12 mouse cellular contexts compared by ENCODE assay signal in the genomic region with DNA sequence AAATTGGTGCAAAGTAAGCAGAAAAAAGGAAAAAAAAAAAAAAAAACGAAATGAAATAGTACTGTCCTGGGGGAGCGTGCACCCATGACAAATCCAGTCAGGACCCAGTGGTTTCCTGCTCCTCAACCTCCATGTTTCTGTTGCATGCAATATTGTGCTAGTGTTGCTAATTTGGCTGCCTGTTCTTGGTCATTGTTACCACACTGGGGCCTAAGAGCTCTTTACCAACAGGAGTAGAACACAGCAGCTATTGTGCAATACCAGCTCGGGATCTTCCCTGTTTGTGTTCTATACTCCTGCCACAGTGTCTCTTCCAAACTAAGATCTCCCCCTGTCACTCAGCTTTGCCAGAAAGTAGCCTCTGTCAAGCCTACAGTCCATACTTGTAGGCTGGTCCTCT. TPM values are rescaled to one million over a fixed set of nuclear protein-coding genes. Genes with fewer than 3 reads are reported as not detected.
A peak's percentile ranks its signal among the peaks of the same experiment; 100 is the strongest.
DNase-seq lines count a peak whose midpoint lies in the region; ATAC-seq and TF ChIP-seq lines count a peak whose summit lies in the region.
"Had no signal": no experiment of that assay in that cellular context is flagged by ENCODE, and none has a peak within 500 bp of the region (broad histone marks: within the 10 kb centered on the region; RNA-seq: fewer than 3 reads in every experiment).

No protein-coding gene starts in this region.

- H3ac ChIP-seq in myocyte (ENCODE audit: control insufficient read depth, insufficient read length), result no peak overlapping the region

- peak overlapping the region; percentile 67 for H3K27ac ChIP-seq in heart, embryonic 13.5 days (replicated peaks)
- H3K27ac ChIP-seq in liver, embryonic 14.5 days, result no peak overlapping the region
- no peak overlapping the region for H3K27ac ChIP-seq in liver, embryonic 12.5 days
- H3K27ac ChIP-seq in intestine, postnatal 0 days (ENCODE audit: low read depth, low read length), result no peak overlapping the region
- H3K27ac ChIP-seq: hindbrain, embryonic 15.5 days; midbrain, embryonic 13.5 days had no signal

- no peaks in the 10 kb centered on the region for H3K79me2 ChIP-seq in myocyte (ENCODE audit: control insufficient read depth, insufficient read depth)

- no peak for TF ChIP-seq EP300 in liver, embryonic 14.5 days (IDR thresholded peaks at IDR 0.05; ENCODE audit: low read depth)

- H3K4me3 ChIP-seq in heart, embryonic 13.5 days, result no peak overlapping the region
- H3K4me3 ChIP-seq in liver, embryonic 14.5 days (ENCODE audit: insufficient read depth in 1 of 2, low read depth in 2 of 2, low read length in 2 of 2), result no peak overlapping the region
- H3K4me3 ChIP-seq in liver, embryonic 12.5 days, result no peak overlapping the region
- H3K4me3 ChIP-seq in intestine, postnatal 0 days (ENCODE audit: low read depth, low read length), result no peak overlapping the region
- H3K4me3 ChIP-seq in myocyte, result no peak overlapping the region
- H3K4me3 ChIP-seq: hindbrain, embryonic 15.5 days; midbrain, embryonic 13.5 days had no signal

- intact Hi-C loops in heart, postnatal 10 days (cut with DNase I), result no loop called here

- ATAC-seq in heart, embryonic 13.5 days (ENCODE audit: extremely low read depth, insufficient number of reproducible peaks, low FRiP score, low TSS enrichment), result no peak
- ATAC-seq in liver, embryonic 14.5 days (ENCODE audit: insufficient read depth), result 0 out of 2 replicates have a peak, but pooled peaks have one; percentile 33
- ATAC-seq in liver, embryonic 12.5 days, result no peak
- peak; percentile 28; the same call in 1 of the 2 replicates for ATAC-seq in intestine, postnatal 0 days
- ATAC-seq: midbrain, embryonic 13.5 days had no signal

- DNase-seq in heart, postnatal 10 days, result no peak
- DNase-seq in liver, embryonic 14.5 days (ENCODE audit: low read depth in 3 of 3, low spot score in 3 of 3), result no peak
- no peak for DNase-seq in embryo, embryonic 10 days (ENCODE audit: low spot score)
- DNase-seq in cerebellum, postnatal 14 days, result no peak
- DNase-seq: embryo, embryonic 11 days; gastrocnemius, postnatal 25 days had no signal

- H3K4me1 ChIP-seq in heart, embryonic 13.5 days, result 0 out of 2 replicates have a peak, but pooled peaks cover 3% of the 10 kb centered on the region
- H3K4me1 ChIP-seq in liver, embryonic 14.5 days (replicated peaks; ENCODE audit: control insufficient read depth in 2 of 2, insufficient read depth in 2 of 2, low read length in 1 of 2), result peaks cover 0 to 8% of the 10 kb centered on the region in 2 experiments; a peak in 2 of 4 replicates
- H3K4me1 ChIP-seq in liver, embryonic 12.5 days, result no peaks in the 10 kb centered on the region
- no peaks in the 10 kb centered on the region for H3K4me1 ChIP-seq in intestine, postnatal 0 days (replicated peaks; ENCODE audit: control insufficient read depth, insufficient read depth, low read length)

- H3K9ac ChIP-seq in heart, embryonic 13.5 days, result no peak overlapping the region
- no peak overlapping the region for H3K9ac ChIP-seq in liver, embryonic 14.5 days (replicated peaks)
- H3K9ac ChIP-seq in liver, embryonic 12.5 days, result no peak overlapping the region
- no peak overlapping the region for H3K9ac ChIP-seq in intestine, postnatal 0 days (ENCODE audit: low read depth, low read length)
- H3K9ac ChIP-seq: hindbrain, embryonic 15.5 days; midbrain, embryonic 13.5 days had no signal

- no peaks in the 10 kb centered on the region for H3K36me3 ChIP-seq in heart, embryonic 13.5 days
- H3K36me3 ChIP-seq in liver, embryonic 14.5 days (replicated peaks; ENCODE audit: control insufficient read depth, insufficient read depth, low read depth), result no peaks in the 10 kb centered on the region
- H3K36me3 ChIP-seq in liver, embryonic 12.5 days, result no peaks in the 10 kb centered on the region
- H3K36me3 ChIP-seq in intestine, postnatal 0 days (ENCODE audit: control insufficient read depth, insufficient read depth), result no peaks in the 10 kb centered on the region
- no peaks in the 10 kb centered on the region for H3K36me3 ChIP-seq in myocyte (ENCODE audit: control insufficient read depth, insufficient read depth)
- H3K36me3 ChIP-seq: hindbrain, embryonic 15.5 days; midbrain, embryonic 13.5 days had no signal

- TF ChIP-seq CTCF in liver, embryonic 14.5 days (IDR thresholded peaks at IDR 0.05; ENCODE audit: low read depth), result no peak
- 0 out of 2 replicates have a peak, but pooled peaks have one; percentile 6 for TF ChIP-seq CTCF in intestine, postnatal 0 days (IDR thresholded peaks at IDR 0.05; ENCODE audit: low read depth)

- H3K4me2 ChIP-seq in heart, embryonic 13.5 days, result no peak overlapping the region
- H3K4me2 ChIP-seq in liver, embryonic 14.5 days (ENCODE audit: low read depth), result no peak overlapping the region
- no peak overlapping the region for H3K4me2 ChIP-seq in liver, embryonic 12.5 days
- H3K4me2 ChIP-seq in intestine, postnatal 0 days (replicated peaks; ENCODE audit: low read depth), result no peak overlapping the region
- no peak overlapping the region for H3K4me2 ChIP-seq in myocyte (ENCODE audit: low read depth)
- H3K4me2 ChIP-seq: hindbrain, embryonic 15.5 days; midbrain, embryonic 13.5 days had no signal

- WGBS in heart, embryonic 13.5 days, result 71% methylated on average over 3 of the region's 3 CpGs
- 59% methylated on average over 3 of the region's 3 CpGs for WGBS in liver, embryonic 14.5 days (ENCODE audit: insufficient replicate concordance)
- 46% methylated on average over 3 of the region's 3 CpGs for WGBS in liver, embryonic 12.5 days (ENCODE audit: insufficient replicate concordance)
- WGBS in intestine, postnatal 0 days, result 65% methylated on average over 3 of the region's 3 CpGs

- no peak for TF ChIP-seq POLR2A in myocyte (IDR thresholded peaks at IDR 0.05; ENCODE audit: insufficient read length, low read depth)

- no peaks in the 10 kb centered on the region for H3K9me3 ChIP-seq in heart, embryonic 13.5 days
- H3K9me3 ChIP-seq in liver, embryonic 14.5 days (ENCODE audit: control insufficient read depth, low read length), result no peaks in the 10 kb centered on the region
- no peaks in the 10 kb centered on the region for H3K9me3 ChIP-seq in liver, embryonic 12.5 days (replicated peaks)
- H3K9me3 ChIP-seq in intestine, postnatal 0 days (ENCODE audit: control insufficient read depth), result no peaks in the 10 kb centered on the region
- H3K9me3 ChIP-seq: hindbrain, embryonic 15.5 days; midbrain, embryonic 13.5 days had no signal

- no peaks in the 10 kb centered on the region for H3K27me3 ChIP-seq in heart, embryonic 13.5 days (replicated peaks)
- H3K27me3 ChIP-seq in liver, embryonic 14.5 days (ENCODE audit: control insufficient read depth, insufficient read depth, low read length), result no peaks in the 10 kb centered on the region
- no peaks in the 10 kb centered on the region for H3K27me3 ChIP-seq in liver, embryonic 12.5 days (replicated peaks)
- H3K27me3 ChIP-seq in intestine, postnatal 0 days (replicated peaks; ENCODE audit: control insufficient read depth, insufficient read depth, low read length), result no peaks in the 10 kb centered on the region
- H3K27me3 ChIP-seq in myocyte (ENCODE audit: control insufficient read depth, insufficient read depth, insufficient read length), result no peaks in the 10 kb centered on the region
- H3K27me3 ChIP-seq: hindbrain, embryonic 15.5 days; midbrain, embryonic 13.5 days had no signal

TF ChIP-seq in myocyte, 11 proteins besides CTCF, POLR2A, EP300 and RAD21:
- no peak for TF ChIP-seq MYOG (IDR thresholded peaks at IDR 0.05; ENCODE audit: control insufficient read depth in 1 of 3, insufficient read depth in 1 of 3, insufficient read length in 2 of 3, low read depth in 2 of 3)
- no peak for TF ChIP-seq USF1 (IDR thresholded peaks at IDR 0.05; ENCODE audit: low read depth)
- peak; percentile 57; the same call in 1 of the 2 replicates for TF ChIP-seq CEBPB (IDR thresholded peaks at IDR 0.05; ENCODE audit: insufficient read depth, poor library complexity, severe bottlenecking)

RNA-seq across cellular contexts. Expression of gene Sypl, which starts 9.7 kb away (rescaled TPM):
- polyA plus RNA-seq in heart, embryonic 13.5 days (2015; fragmentation: Nextera tagmentation; extraction: Ambion mirVana), result 79.8 and 94.2 TPM in 2 replicates
- 10 to 100 TPM; 83.4 to 89.9 TPM for total RNA-seq in heart, postnatal 10 days (2021)
- polyA plus RNA-seq in liver, embryonic 14.5 days (2012; rRNA removed), result 9.6 and 14.6 TPM in 2 replicates
- 32.5 and 38.6 TPM in 2 replicates for polyA plus RNA-seq in liver, embryonic 14.5 days (2014; fragmentation: Nextera tagmentation; extraction: Ambion mirVana)
- 50.5 and 51.2 TPM in 2 replicates for polyA plus RNA-seq in liver, embryonic 12.5 days (2016; fragmentation: Nextera tagmentation; extraction: Ambion mirVana)
- 176 and 181 TPM in 2 replicates for polyA plus RNA-seq in intestine, postnatal 0 days (2015; fragmentation: Nextera tagmentation; extraction: Ambion mirVana)
- polyA plus RNA-seq in myocyte (2012; fragmentation: generic; extraction: Trizol), result 64.0 TPM

Comparison
In these comparisons a context has a peak if more than half of its experiments do, and no peak if none do; other contexts are left out.
1. ATAC-seq: peak in liver, embryonic 14.5 days (single experiment) and intestine, postnatal 0 days (single experiment); none in heart, embryonic 13.5 days (single experiment) and liver, embryonic 12.5 days (single experiment).